Mouse (Mus musculus) frontal cortex, postnatal 25 days (tissue): ENCODE measurements around the gene Zmiz2.
A peak's percentile ranks its signal among the peaks of the same experiment; 100 is the strongest.
"Not testable (repeated sequence)": the region's sequence is repeated elsewhere in the genome, so short reads cannot be mapped to it uniquely, and the experiment has no call there.

ENCODE experiments used
- DNase-seq, 2 experiments: peaks; one replicate each; pipeline ENCODE4 v3.0.0; 2022; ENCODE audit warnings: low spot score in 2 of 2

Gene Zmiz2

DNA sequence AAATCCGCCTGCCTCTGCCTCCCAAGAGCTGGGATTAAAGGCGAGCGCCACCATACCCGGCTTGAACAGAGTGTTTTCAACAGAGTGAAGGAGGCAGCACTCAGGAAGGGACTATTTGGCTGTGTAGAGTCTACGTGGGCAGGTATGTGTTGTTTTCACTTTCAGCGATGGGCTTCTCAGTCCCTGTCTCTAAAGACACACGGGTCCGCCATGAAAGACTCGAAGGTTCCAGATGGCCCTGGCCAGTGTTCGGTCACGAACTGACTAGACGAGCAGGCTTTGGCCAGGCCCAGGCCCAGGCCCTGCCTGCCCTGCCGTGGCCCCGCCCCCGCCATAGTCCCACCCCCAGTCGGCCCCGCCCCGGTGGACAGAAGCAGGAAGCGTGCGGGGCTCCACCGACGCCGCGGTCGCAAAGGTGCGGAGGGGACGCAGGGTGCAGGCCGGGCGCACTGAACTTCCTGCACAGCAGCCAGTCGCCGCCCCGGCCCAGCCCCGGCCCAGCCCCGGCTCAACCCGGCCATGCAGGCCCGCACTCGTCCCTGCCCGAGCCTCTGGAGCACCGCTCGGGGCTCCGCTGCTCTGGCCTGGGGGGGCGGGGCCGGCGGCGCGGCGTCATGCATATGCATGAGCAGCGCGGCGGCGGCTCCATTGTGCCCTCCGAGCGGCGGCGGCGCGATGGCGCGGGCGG lies at the start of gene Zmiz2:
Zmiz2 (plus strand) TSS at position 349 of the 688 bp plus-strand sequence.
- peak; percentile 92 to 94 for DNase-seq

DNA sequence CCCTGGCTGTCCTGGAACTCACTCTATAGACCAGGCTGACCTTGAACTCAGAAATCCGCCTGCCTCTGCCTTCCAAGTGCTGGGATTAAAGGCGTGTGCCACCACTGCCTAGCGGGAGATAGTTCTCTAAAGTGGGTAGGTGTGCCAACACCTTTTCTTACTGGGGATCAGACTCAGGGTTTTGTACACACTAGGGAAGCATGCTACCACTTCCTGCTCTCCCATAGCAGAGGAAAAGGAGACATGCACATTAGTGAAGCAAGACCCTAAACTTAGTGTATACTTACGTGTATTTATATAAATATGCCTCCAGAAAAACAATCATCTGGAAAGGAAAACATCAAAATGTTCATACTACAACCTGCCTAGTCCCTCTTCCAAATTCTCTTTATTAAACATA lies 42.9 kb upstream of the Zmiz2 start:
- DNase-seq, result no peak

DNA sequence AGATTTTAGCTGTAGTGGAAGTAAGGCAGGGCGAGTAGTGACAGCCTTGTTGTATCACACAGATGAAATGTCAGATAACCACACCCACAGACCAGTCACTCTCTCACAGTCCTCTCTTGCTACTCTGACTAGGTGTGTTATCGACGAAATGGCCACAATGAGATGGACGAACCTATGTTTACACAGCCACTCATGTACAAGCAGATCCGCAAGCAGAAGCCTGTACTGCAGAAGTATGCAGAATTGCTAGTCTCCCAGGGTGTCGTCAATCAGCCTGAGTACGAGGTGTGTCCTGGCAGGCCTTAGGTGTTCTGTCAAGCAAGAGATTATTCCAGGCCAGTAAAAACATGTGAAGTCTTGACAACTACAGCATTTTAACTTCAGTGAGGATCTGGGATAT lies 41.9 kb upstream of the Zmiz2 start:
- DNase-seq, result no peak

DNA sequence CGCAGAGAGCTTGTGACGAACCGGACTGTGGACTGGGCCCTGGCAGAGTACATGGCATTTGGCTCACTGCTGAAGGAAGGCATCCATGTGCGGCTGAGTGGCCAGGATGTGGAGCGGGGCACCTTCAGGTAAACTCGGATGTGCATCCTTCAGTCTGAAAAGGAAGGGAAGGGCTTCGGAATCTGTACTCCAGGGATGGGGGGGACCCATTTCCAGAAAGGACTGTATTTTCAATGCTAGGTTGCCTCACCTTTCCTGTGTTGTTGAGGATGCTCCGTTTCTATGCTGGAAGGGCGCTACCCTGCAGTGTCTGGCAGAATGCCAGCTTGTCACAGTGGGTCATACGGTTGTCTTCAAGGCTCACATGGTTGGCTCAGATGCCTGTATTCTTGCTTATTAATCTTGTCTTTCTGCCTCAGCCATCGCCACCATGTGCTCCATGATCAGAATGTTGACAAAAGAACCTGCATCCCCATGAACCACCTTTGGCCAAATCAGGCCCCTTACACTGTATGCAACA lies 40.1 kb upstream of the Zmiz2 start:
- DNase-seq, result no peak

DNA sequence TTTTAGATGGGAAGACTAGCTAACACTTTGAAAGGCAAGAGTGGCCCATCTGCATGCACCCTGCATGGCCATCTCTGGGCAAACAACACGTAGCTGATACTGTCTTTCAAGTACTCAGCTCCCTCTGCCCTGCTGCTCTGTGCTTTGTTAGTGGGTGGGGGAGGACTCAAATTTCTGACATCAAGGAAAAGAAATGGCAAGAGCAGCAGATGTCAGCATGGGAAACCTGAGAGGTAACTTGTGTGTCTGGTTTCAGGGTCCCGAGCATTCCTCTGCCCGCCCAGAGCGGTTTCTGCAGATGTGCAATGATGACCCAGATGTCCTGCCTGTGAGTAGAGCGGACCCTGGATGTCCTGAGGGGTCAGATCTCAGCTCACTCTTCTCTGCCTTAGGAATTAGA lies 39.3 kb upstream of the Zmiz2 start:
- DNase-seq, result no peak

DNA sequence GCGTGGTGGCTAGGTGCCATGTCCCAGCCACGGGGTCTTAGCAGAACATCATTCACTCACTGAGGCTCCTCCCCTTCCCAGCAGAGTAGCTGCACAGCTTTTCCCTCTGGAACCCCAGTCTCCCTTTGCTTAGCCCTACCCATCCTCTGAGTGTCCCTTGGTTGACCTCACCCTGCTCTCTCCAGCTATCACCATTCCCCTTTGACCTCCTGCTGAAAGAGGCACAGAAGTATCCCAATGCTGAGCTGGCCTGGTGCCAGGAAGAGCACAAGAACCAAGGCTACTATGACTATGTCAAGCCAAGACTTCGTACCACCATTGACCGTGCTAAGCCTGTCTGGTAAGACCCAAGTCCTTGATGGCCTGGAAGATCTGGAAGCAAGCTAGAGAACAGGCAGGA lies 33.8 kb upstream of the Zmiz2 start:
- DNase-seq, result no peak

DNA sequence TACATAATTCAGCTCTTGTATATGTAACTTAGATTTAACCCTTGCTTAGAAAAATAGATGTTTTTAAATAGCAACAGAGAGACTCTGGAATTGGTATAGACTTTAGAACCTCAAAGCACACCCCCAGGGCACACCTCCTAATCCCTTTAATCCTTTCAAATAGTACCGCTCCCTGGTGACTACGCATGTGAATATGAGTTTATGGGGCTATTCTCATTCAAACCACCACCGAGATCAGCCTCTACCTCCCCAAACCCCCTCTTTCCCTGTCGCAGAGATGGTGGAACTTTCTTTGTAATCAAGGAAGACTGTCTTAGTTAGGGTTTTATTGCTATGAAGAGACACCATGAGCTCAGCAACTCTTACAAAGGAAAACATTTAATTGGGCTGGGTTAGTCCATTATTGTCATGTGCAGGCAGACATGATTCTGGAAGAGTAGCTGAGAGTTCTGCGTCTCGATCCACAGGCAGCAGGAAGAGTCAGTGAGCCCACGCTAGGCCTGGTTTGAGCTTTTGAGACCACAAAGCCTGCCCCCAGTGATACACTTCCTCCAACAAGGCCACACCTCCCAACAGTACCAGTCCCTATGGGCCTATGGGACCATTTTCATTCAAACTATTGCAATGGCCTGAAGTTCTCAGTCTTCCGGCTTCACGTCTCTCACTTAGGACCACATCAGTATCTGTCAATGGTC lies 24.1 kb upstream of the Zmiz2 start:
- no peak for DNase-seq

DNA sequence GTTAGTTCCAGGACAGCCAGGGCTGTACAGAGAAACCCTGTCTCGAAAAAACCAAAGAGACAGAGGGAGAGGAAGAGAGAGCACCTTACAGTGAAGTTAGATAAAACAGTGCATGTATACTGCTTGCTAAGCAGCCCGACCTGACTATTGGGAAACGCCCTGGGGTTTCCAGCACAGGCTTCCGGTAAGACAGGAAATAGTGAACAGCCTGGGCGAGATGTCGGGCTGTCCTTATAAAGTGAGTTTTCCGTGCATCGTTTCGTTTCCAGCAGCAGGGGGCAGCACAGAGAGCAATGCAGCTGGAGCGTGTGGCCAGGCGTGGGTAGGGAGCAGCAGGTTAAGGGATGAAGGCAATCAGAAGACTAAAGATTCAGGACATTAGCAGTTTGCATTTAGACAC lies 23.0 kb upstream of the Zmiz2 start:
- peak in 1 of 2 experiments; percentile 34 for DNase-seq

DNA sequence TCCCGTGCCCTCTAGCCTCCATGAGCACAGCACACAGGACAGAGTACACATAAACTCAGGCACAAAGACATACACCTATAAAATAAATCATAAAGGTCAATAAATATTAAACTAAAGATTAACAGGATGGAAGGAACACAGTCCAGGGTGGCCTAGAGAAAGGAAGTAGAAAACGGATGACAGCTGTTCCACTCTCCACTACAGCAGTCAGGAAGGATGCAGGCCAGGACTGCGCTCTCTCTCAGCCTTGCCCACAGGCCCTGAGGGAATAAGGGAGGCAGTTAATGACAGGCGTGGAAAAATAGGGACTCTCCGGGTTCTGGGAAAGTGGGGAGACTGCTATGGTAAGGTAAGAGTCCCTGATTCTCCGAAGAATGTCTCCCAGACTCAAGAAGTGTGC lies 22.4 kb upstream of the Zmiz2 start:
- DNase-seq, result no peak

DNA sequence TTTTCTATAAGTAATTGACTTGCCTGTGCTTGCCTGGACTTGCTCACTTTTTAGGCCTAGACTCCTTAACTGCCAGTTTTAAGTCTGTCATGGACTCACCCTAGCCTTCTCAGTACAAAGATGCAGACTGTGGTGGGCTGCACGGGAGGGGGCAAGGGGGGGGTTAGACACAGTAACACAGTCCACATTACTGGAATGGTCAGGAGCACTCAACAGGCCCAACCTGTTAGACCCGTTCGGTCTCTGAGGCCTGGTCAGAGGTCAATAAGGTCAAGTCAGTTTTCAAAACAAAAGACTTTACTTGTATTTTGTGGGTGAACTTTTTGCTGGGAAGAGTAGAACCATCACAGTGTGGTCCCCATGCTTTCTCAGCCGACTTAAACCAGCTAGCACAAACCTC lies 21.7 kb upstream of the Zmiz2 start:
- no peak for DNase-seq

DNA sequence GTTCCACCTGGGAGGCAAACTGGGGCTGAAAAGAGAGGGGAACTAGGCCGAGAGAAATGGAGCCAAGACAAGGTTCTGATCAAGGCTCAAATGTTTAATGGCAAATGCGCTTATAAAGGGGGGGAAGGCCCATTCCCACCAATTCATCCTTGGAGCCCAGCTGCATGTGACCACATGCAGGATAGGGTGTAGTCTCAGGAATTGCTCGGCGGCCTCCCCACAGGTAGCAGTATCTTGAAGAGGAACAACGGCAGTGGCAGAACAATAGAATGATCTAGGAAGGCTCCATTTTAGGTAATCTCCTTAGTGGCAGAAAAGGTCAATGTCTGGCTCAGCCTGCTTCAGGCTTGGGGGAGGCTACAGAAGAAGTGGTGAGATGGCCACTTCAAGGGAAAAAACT lies 20.9 kb upstream of the Zmiz2 start:
- DNase-seq, result not testable (repeated sequence)

DNA sequence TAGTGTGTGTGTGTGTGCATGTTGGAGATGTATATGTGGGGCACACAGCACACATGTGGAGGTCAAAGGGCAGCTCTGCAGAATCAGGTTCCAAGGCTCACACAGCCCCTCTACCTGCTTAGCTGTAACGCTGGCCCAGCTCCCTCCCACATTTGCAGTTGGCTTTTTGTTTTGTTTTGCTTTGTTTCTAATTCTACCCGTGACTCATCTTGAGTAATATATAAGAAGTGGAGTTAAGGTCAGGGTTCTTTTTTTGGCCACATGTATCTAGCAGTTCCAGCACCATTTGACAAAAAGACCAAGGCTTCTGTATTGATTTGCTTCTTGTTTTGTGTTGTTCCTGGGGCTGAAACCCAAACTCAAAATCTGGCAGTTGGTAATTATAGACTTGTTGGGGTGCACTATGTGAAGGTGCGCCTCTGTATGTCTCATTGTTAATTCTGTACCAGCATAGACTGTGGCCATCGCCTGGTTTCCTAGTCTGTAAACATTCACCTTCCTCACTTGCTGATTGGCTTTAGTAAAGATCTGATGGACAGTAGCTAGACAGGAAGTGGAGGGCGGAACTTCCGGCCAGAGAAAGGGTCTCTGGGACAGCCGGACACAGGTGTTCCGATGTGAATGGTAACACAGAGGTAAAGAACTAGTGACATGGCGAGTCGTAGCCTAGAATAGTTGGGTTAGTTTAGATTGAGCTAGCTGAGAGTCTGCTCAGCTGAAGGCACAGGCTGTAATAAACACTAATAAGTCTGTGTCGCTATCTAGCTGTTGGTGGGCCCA lies 17.3 kb upstream of the Zmiz2 start:
- DNase-seq, result no peak

DNA sequence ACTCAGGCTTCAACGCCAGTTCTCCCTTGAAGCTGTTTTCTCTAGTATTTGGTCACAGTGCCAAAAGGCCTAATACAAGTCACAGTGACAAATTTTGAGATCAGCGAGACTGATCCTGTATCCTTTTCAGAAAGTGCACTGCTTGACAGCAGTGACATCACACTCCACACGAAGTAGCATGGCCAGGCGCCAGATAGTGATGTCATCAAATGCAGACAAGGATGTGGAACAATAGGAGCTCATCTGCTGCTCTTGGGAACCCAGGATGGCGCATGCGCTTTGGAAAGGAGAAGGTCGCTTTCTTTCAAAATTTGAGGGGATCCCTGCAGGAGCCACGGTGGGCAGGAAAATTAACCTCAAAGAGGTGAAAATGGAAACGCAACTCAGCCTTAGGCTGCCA lies 16.1 kb upstream of the Zmiz2 start:
- DNase-seq, result no peak

DNA sequence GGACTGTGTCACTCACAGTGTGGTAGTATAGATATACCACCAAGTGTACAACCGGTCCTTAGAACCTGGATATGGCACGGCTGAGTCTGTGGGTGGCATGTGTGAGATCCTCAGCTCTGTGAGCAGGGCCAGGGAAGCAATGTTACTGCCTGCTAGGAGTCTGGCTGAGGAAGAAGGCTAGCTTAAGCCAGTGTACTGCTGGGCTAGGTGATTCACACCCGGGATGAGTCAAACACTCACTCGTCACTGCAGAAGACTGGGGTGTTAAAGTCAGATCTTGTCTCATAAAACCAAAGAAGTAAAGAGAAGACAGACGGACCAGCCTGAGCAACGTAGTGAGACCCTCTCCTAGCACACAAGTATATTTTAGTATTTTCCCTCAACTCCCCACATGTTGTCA lies 8.0 kb upstream of the Zmiz2 start:
- DNase-seq, result no peak

DNA sequence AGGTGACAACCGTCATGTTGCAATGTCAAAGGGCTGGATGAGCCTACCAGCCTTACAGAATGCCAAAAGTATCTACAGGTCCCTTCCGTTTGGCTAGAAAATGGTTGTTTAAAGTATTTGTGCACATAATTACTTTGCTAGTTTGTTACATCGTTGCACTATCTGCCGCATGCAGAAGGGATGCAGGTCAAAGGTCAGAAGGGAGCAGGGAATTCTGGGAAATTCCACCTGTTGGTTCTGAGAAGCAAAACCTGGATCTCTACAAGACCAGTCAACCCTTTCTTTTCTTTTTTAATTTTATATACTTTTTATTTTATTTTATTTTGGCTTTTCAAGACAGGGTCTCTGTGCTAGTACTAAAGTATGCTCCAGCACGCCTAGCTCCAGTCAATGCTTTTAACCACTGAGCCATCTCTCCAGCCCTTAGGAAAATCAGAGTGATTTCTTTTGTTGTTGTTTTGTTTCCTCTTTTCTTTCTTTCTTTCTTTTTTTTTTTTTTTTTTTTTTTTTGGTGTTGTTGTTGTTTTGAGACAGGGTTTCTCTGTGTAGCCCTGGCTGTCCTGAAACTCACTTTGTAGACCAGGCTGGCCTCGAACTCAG lies 648 bp upstream of the Zmiz2 start:
- no peak for DNase-seq

DNA sequence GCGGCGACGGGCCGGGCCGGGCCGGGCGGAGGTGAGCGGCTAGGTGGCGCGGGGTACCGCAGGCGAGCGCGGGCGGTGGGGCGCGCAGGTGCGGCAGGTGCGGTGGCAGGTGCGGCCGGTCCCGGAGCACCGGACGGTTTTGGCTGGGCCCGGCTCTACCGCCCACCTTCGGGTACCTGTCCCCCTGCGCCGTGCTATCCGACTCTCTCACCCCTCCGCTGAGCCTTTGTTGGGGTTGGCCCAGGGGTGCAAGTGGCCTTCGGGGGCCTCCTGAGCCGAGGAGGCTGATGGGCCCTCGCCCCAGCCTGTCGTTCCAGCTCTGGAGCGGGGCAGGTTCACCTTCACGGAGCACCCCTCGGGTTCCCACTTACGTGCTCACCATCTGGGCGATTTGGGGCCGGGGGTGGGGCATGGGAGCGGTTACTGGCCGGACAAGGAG lies 628 bp downstream of the Zmiz2 start:
- no peak for DNase-seq

DNA sequence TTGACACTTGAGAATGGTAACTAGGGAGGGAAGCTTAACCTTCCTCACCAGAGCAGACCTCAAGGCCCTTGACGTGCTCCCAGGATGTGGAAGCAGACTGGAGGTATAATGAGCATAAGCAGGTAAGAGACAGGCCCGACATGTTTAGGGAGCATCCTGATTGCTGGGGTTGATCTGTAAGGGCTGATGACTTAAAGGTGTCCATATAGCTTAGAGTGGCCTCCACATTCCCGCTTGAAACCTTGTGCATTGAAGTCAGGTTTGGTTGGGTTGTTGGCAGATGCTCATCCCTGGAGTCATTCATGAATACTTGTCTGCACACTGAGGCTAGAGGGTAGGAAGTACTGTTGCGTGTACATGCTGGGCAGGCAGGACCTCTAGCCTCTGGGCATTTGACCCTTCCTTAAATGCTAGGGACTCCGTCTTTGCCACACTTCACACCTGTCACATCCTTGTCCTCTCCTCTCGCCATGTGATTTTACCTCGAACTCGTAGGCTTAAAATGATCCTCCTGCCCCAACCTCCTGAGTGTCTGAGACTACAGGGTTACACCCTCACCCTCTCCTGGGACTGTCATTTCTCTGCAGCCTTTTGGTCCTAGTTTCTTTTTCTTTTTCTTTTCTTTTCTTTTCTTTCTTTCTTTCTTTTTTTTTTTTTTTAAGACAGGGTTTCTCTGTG lies 1.6 kb downstream of the Zmiz2 start:
- DNase-seq, result no peak

DNA sequence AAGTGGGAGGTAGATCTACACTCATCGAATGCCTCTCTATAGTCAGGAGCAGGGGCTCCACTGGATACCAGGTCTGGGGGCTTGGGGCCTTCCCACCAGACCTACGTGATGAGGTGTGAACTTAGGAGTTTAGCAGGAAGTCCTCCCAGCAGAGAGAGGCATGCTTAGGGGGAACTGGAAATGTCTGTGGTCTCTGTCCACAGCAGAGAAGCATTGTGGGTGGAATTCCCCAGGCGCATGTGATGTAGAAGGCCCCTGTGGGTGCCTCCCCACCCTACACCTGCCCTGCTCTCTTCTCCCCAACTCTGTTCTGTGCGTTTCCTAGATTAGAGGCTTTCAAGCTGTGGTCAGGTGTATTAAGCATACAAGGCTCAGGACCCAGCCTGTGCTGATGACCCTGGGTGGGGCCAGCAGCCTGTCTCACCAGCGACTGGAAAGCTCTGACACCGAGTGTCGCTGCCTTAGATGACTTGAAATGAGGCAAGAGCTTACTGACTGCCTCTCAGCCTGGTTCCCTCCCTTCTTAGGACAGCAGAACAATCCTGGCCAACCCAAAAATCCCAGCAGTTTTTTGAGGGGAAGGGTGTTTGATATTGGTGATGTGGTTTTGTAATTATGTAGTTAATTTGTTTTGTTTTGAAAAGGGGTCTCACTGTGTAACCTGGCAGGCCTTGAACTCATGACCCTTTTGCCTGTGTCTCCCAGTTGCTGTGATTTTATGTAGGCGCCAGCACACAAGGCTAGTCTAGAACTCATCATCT lies 2.8 kb downstream of the Zmiz2 start:
- no peak for DNase-seq

DNA sequence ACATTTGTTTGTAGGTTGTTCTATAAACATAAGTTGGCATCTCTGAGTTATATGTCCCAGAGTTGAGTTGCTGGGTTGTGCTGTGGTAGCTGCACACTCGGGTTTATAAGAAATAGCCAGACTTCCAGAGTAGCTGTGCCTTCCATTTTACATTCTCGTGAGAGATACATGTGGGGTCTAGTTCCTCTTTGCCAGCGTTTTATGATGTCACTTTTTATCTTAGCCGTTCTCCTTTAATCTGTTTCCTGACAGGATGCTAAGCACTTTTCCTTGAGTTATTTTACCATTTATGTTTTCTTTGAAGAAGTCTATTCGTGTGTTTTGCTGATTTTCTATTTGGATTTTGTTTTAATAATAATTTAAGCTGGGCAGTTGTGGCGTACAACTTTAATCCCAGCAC lies 4.0 kb downstream of the Zmiz2 start:
- DNase-seq, result no peak

DNA sequence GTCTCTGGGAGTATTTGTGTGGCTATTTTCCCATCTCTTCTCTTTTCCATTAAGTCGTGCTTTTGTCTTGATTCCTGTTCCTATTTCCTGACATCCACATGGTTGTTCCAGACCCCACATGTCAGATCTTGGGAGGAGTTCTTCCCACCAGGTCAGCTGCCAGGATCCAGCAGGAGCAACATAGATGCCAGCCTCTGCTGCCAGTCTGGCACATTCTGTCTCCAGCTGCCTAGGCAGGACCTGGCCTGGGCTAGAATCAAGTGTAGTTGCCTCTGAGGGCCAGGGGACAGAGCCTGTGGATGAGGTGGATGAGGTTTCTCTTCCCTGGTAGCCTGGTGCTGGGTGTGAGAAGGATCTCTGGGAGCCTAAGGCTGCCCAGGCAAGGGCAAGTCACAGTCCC lies 5.0 kb downstream of the Zmiz2 start:
- DNase-seq, result no peak

DNA sequence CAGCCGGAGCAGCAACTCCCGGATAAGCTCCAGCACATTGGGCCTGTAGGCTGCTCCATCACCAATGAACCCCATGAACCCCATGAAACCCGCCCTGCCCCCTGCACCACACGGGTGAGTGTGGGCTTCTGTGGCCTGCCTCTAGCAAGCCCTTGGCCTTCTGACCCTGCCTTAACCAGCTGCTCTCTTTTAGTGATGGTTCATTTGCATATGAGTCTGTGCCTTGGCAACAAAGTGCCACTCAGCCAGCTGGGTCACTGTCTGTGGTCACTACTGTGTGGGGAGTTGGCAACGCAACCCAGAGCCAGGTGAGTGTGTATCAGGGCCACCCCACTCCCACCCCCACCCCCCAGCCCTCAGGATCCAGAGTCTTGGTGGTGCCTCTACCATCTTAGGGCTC lies 6.7 kb downstream of the Zmiz2 start:
- DNase-seq, result no peak
